ENCODE assay signal across 8 mouse cellular contexts in the genomic region with DNA sequence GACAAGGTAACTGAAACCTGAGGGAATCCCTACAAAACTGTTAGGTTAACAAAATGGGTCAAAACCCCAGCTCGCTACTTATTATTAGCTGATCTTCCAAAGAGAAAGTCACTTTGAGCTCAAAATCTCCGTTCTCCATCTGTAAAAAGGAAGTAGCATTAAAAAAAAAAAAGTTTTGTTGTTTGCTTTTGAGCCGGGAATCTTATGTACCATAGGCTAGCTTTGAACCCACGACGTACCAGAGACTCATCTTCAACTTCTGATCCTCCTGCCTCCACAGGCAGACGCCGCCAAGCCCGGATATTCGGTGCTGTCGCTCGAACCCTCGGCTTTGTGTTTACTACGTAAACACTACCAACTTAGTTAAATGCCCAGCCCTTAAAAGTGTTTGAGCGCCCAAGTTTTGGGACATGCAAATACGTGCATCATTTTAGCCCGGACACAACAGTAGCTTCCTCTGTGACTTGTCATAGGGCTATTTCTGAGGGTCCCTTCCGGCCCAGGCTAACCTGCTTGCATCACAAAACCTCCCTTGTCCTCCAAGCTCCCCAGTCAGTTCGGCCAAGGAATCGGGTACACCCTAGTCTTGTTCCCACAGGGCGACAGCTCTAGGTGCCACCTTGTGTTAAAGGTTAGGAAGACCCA. TPM values are rescaled to one million over a fixed set of nuclear protein-coding genes. Genes with fewer than 3 reads are reported as not detected.
DNase-seq lines count a peak whose midpoint lies in the region; ATAC-seq and TF ChIP-seq lines count a peak whose summit lies in the region.

No protein-coding gene starts in this region.

- peak overlapping the region; percentile 53 for H3K4me3 ChIP-seq in lung, postnatal 0 days (ENCODE audit: low read depth, low read length)
- peak overlapping the region; percentile 63 for H3K4me3 ChIP-seq in embryonic facial prominence, embryonic 14.5 days (ENCODE audit: low read depth, low read length)
- H3K4me3 ChIP-seq in intestine, embryonic 15.5 days (replicated peaks): peak overlapping the region; percentile 66
- peak overlapping the region; percentile 56 for H3K4me3 ChIP-seq in neural tube, embryonic 13.5 days

- peak overlapping the region; percentile 72 for H3K27ac ChIP-seq in lung, postnatal 0 days (ENCODE audit: low read length)
- peak overlapping the region; percentile 85 for H3K27ac ChIP-seq in embryonic facial prominence, embryonic 14.5 days (replicated peaks; ENCODE audit: low read depth, low read length)
- peak overlapping the region; percentile 85 for H3K27ac ChIP-seq in intestine, embryonic 15.5 days
- H3K27ac ChIP-seq in neural tube, embryonic 13.5 days (replicated peaks): peak overlapping the region; percentile 84

- TF ChIP-seq EP300 in lung, postnatal 0 days (IDR thresholded peaks at IDR 0.05): no peak

- TF ChIP-seq CTCF in lung, postnatal 0 days (IDR thresholded peaks at IDR 0.05): no peak

- WGBS in lung, postnatal 0 days: 3% methylated on average over 20 of the region's 20 CpGs
- WGBS in embryonic facial prominence, embryonic 14.5 days: 5% methylated on average over 20 of the region's 20 CpGs
- 5% methylated on average over 20 of the region's 20 CpGs for WGBS in intestine, embryonic 15.5 days
- WGBS in neural tube, embryonic 13.5 days: 5% methylated on average over 20 of the region's 20 CpGs

- no peak for ATAC-seq in lung, postnatal 0 days
- no peak for ATAC-seq in embryonic facial prominence, embryonic 14.5 days (ENCODE audit: low read depth)
- no peak for ATAC-seq in intestine, embryonic 15.5 days
- no peak; the same call in 1 of the 2 replicates for ATAC-seq in neural tube, embryonic 13.5 days (ENCODE audit: low read depth)

- peak overlapping the region; percentile 66 for H3K4me2 ChIP-seq in lung, postnatal 0 days (replicated peaks; ENCODE audit: low read depth, low read length)
- H3K4me2 ChIP-seq in embryonic facial prominence, embryonic 14.5 days (ENCODE audit: low read depth, low read length): peak overlapping the region; percentile 76
- peak overlapping the region; percentile 69 for H3K4me2 ChIP-seq in intestine, embryonic 15.5 days (replicated peaks)
- H3K4me2 ChIP-seq in neural tube, embryonic 13.5 days: peak overlapping the region; percentile 87

- H3K27me3 ChIP-seq in lung, postnatal 0 days (replicated peaks; ENCODE audit: insufficient read depth, low read length): no peaks in the 10 kb centered on the region
- H3K27me3 ChIP-seq in embryonic facial prominence, embryonic 14.5 days (replicated peaks; ENCODE audit: control insufficient read depth, insufficient read depth, low read length): no peaks in the 10 kb centered on the region
- H3K27me3 ChIP-seq in intestine, embryonic 15.5 days (replicated peaks): no peaks in the 10 kb centered on the region
- no peaks in the 10 kb centered on the region for H3K27me3 ChIP-seq in neural tube, embryonic 13.5 days

- H3K4me1 ChIP-seq in lung, postnatal 0 days (ENCODE audit: insufficient read depth, low read depth, low read length): no peaks in the 10 kb centered on the region
- H3K4me1 ChIP-seq in embryonic facial prominence, embryonic 14.5 days (ENCODE audit: control insufficient read depth, insufficient read depth, low read length): peaks cover 14% of the 10 kb centered on the region
- H3K4me1 ChIP-seq in intestine, embryonic 15.5 days (replicated peaks): peaks cover 21% of the 10 kb centered on the region; the same call in 1 of the 2 replicates
- H3K4me1 ChIP-seq in neural tube, embryonic 13.5 days (replicated peaks): peaks cover 23% of the 10 kb centered on the region

- H3K9ac ChIP-seq in lung, postnatal 0 days (replicated peaks; ENCODE audit: low read depth): no peak overlapping the region
- H3K9ac ChIP-seq in embryonic facial prominence, embryonic 14.5 days (ENCODE audit: low read depth, low read length): peak overlapping the region; percentile 73
- peak overlapping the region; percentile 49 for H3K9ac ChIP-seq in intestine, embryonic 15.5 days
- peak overlapping the region; percentile 73 for H3K9ac ChIP-seq in neural tube, embryonic 13.5 days

- no peaks in the 10 kb centered on the region for H3K36me3 ChIP-seq in lung, postnatal 0 days (ENCODE audit: insufficient read depth, low read length)
- H3K36me3 ChIP-seq in embryonic facial prominence, embryonic 14.5 days (ENCODE audit: control insufficient read depth, insufficient read depth, low read length): peaks cover 15% of the 10 kb centered on the region
- H3K36me3 ChIP-seq in intestine, embryonic 15.5 days: no peaks in the 10 kb centered on the region
- peaks cover 21% of the 10 kb centered on the region for H3K36me3 ChIP-seq in neural tube, embryonic 13.5 days

- no peaks in the 10 kb centered on the region for H3K9me3 ChIP-seq in lung, postnatal 0 days (ENCODE audit: low read length)
- no peaks in the 10 kb centered on the region for H3K9me3 ChIP-seq in embryonic facial prominence, embryonic 14.5 days (ENCODE audit: control insufficient read depth, low read length)
- no peaks in the 10 kb centered on the region for H3K9me3 ChIP-seq in intestine, embryonic 15.5 days
- no peaks in the 10 kb centered on the region for H3K9me3 ChIP-seq in neural tube, embryonic 13.5 days

- DNase-seq in lung, postnatal 0 days (ENCODE audit: low spot score): no peak
- no peak for DNase-seq in lung, postnatal 10 days
- DNase-seq in embryonic facial prominence, embryonic 14.5 days (ENCODE audit: low spot score): no peak
- DNase-seq in urinary bladder, adult 18-20 months (ENCODE audit: low spot score in 2 of 2): no peak
- no peak for DNase-seq in cerebellum, postnatal 25 days
- no peak for DNase-seq in cerebellum, adult 11 months

RNA-seq across cellular contexts. Expression of a gene that starts 0.6 kb away (rescaled TPM):
- polyA plus RNA-seq in lung, postnatal 0 days (2015; fragmentation: Nextera tagmentation; extraction: Ambion mirVana): 4.5 and 6.7 TPM in 2 replicates
- polyA plus RNA-seq in embryonic facial prominence, embryonic 14.5 days (2014; fragmentation: Nextera tagmentation; extraction: Ambion mirVana): 13.3 and 13.4 TPM in 2 replicates
- polyA plus RNA-seq in intestine, embryonic 15.5 days (2015; fragmentation: Nextera tagmentation; extraction: Ambion mirVana): 14.5 and 14.6 TPM in 2 replicates
- 12.6 and 12.9 TPM in 2 replicates for polyA plus RNA-seq in neural tube, embryonic 13.5 days (2015; fragmentation: Nextera tagmentation; extraction: Ambion mirVana)

RNA-seq across cellular contexts. Expression of a gene that starts 0.7 kb away (rescaled TPM):
- 8.3 and 10.4 TPM in 2 replicates for polyA plus RNA-seq in lung, postnatal 0 days (2015; fragmentation: Nextera tagmentation; extraction: Ambion mirVana)
- polyA plus RNA-seq in embryonic facial prominence, embryonic 14.5 days (2014; fragmentation: Nextera tagmentation; extraction: Ambion mirVana): 20.4 and 21.8 TPM in 2 replicates
- polyA plus RNA-seq in intestine, embryonic 15.5 days (2015; fragmentation: Nextera tagmentation; extraction: Ambion mirVana): 13.8 and 14.2 TPM in 2 replicates
- 26.3 and 27.8 TPM in 2 replicates for polyA plus RNA-seq in neural tube, embryonic 13.5 days (2015; fragmentation: Nextera tagmentation; extraction: Ambion mirVana)

RNA-seq across cellular contexts. Expression of a gene that starts 14.4 kb away (rescaled TPM):
- 1.5 and 2.0 TPM in 2 replicates for polyA plus RNA-seq in lung, postnatal 0 days (2015; fragmentation: Nextera tagmentation; extraction: Ambion mirVana)
- 0.79 and 0.89 TPM in 2 replicates for polyA plus RNA-seq in embryonic facial prominence, embryonic 14.5 days (2014; fragmentation: Nextera tagmentation; extraction: Ambion mirVana)
- 0.42 and 0.49 TPM in 2 replicates for polyA plus RNA-seq in intestine, embryonic 15.5 days (2015; fragmentation: Nextera tagmentation; extraction: Ambion mirVana)
- 2.7 and 2.8 TPM in 2 replicates for polyA plus RNA-seq in neural tube, embryonic 13.5 days (2015; fragmentation: Nextera tagmentation; extraction: Ambion mirVana)

RNA-seq across cellular contexts. Expression of a gene that starts 44.0 kb away (rescaled TPM):
- polyA plus RNA-seq in lung, postnatal 0 days (2015; fragmentation: Nextera tagmentation; extraction: Ambion mirVana): 1,730 and 1,790 TPM in 2 replicates
- 2,245 and 2,432 TPM in 2 replicates for polyA plus RNA-seq in embryonic facial prominence, embryonic 14.5 days (2014; fragmentation: Nextera tagmentation; extraction: Ambion mirVana)
- 2,172 and 2,428 TPM in 2 replicates for polyA plus RNA-seq in intestine, embryonic 15.5 days (2015; fragmentation: Nextera tagmentation; extraction: Ambion mirVana)
- polyA plus RNA-seq in neural tube, embryonic 13.5 days (2015; fragmentation: Nextera tagmentation; extraction: Ambion mirVana): 1,247 and 1,390 TPM in 2 replicates
